In genomic region chr19:20848906-20849305, GRCm38 (mm10) we compare ENCODE assay signal across 13 mouse cellular contexts.
DNase-seq lines count a peak whose midpoint lies in the region; ATAC-seq and TF ChIP-seq lines count a peak whose summit lies in the region.
"Had no signal": no experiment of that assay in that cellular context is flagged by ENCODE, and none has a peak within 500 bp of the region (broad histone marks: within the 10 kb centered on the region; RNA-seq: fewer than 3 reads in every experiment).

No protein-coding gene starts in this region.

- H3K27ac ChIP-seq in gastrocnemius, adult 2 months, result no peak overlapping the region
- H3K27ac ChIP-seq in liver, postnatal 0 days (ENCODE audit: low read depth), result no peak overlapping the region
- no peak overlapping the region for H3K27ac ChIP-seq in liver, embryonic 12.5 days
- H3K27ac ChIP-seq: hindbrain, embryonic 12.5 days; liver, embryonic 15.5 days had no signal

- no peak for DNase-seq in gastrocnemius, adult 2 months
- DNase-seq in gastrocnemius, adult 8-10 months (ENCODE audit: low spot score in 2 of 2), result no peak
- DNase-seq in liver, postnatal 0 days, result no peak
- peak; percentile 14 for DNase-seq in Muller cell, postnatal 12 days (ENCODE audit: inconsistent ontology term)
- DNase-seq in naive thymus-derived CD4-positive, alpha-beta T cell, adult 2 months (ENCODE audit: low read depth), result peak; percentile 2
- no peak for DNase-seq in urinary bladder, postnatal 10 days (ENCODE audit: low spot score)
- no peak for DNase-seq in embryo, embryonic 11 days
- DNase-seq: cerebellum, postnatal 36 days; kidney, postnatal 25 days; thymus, adult 2 months had no signal

- no peak overlapping the region for H3K9ac ChIP-seq in liver, postnatal 0 days (replicated peaks)
- H3K9ac ChIP-seq in liver, embryonic 12.5 days, result no peak overlapping the region
- H3K9ac ChIP-seq: hindbrain, embryonic 12.5 days; liver, embryonic 15.5 days had no signal

- no peak for TF ChIP-seq EP300 in liver, postnatal 0 days (IDR thresholded peaks at IDR 0.05; ENCODE audit: low read depth)

- H3K4me3 ChIP-seq in gastrocnemius, adult 2 months, result no peak overlapping the region
- H3K4me3 ChIP-seq in liver, postnatal 0 days (ENCODE audit: low read depth, low read length), result no peak overlapping the region
- no peak overlapping the region for H3K4me3 ChIP-seq in liver, embryonic 12.5 days
- H3K4me3 ChIP-seq: hindbrain, embryonic 12.5 days; liver, embryonic 15.5 days had no signal

- WGBS in liver, postnatal 0 days (ENCODE audit: insufficient replicate concordance), result 50% methylated on average over 5 of the region's 5 CpGs
- WGBS in liver, embryonic 12.5 days (ENCODE audit: insufficient replicate concordance), result 40% methylated on average over 5 of the region's 5 CpGs

- no peaks in the 10 kb centered on the region for H3K27me3 ChIP-seq in liver, postnatal 0 days (ENCODE audit: insufficient read depth, low read length)
- H3K27me3 ChIP-seq in liver, embryonic 12.5 days (replicated peaks), result no peaks in the 10 kb centered on the region
- H3K27me3 ChIP-seq: hindbrain, embryonic 12.5 days; liver, embryonic 15.5 days had no signal

- TF ChIP-seq CTCF in gastrocnemius, adult 2 months (IDR thresholded peaks at IDR 0.05), result peak; percentile 47
- TF ChIP-seq CTCF in liver, postnatal 0 days (IDR thresholded peaks at IDR 0.05; ENCODE audit: low read depth), result peak; percentile 12; the same call in 1 of the 2 replicates

- intact Hi-C loops in gastrocnemius, adult 2 months (cut with DNase I), result loop anchor here (5.0 kb wide), 1 partner anchor 713 kb away; no protein-coding TSS in a partner anchor

- no peak for ATAC-seq in liver, postnatal 0 days
- no peak for ATAC-seq in liver, embryonic 12.5 days

- no peaks in the 10 kb centered on the region for H3K36me3 ChIP-seq in liver, postnatal 0 days (replicated peaks; ENCODE audit: insufficient read depth, low read length)
- no peaks in the 10 kb centered on the region for H3K36me3 ChIP-seq in liver, embryonic 12.5 days
- H3K36me3 ChIP-seq: hindbrain, embryonic 12.5 days; liver, embryonic 15.5 days had no signal

- no peaks in the 10 kb centered on the region for H3K9me3 ChIP-seq in liver, postnatal 0 days (ENCODE audit: low read length)
- H3K9me3 ChIP-seq in liver, embryonic 12.5 days (replicated peaks), result no peaks in the 10 kb centered on the region
- H3K9me3 ChIP-seq: hindbrain, embryonic 12.5 days; liver, embryonic 15.5 days had no signal

- no peak overlapping the region for H3K4me2 ChIP-seq in liver, postnatal 0 days (ENCODE audit: low read depth, low read length)
- H3K4me2 ChIP-seq in liver, embryonic 12.5 days, result no peak overlapping the region
- H3K4me2 ChIP-seq: hindbrain, embryonic 12.5 days; liver, embryonic 15.5 days had no signal

- H3K4me1 ChIP-seq in liver, postnatal 0 days (ENCODE audit: insufficient read depth), result no peaks in the 10 kb centered on the region
- H3K4me1 ChIP-seq in liver, embryonic 12.5 days, result no peaks in the 10 kb centered on the region
- H3K4me1 ChIP-seq: hindbrain, embryonic 12.5 days; liver, embryonic 15.5 days had no signal

Comparison
In these comparisons a context has a peak if more than half of its experiments do, and no peak if none do; other contexts are left out.
1. DNase-seq: peak in Muller cell, postnatal 12 days (single experiment) and naive thymus-derived CD4-positive, alpha-beta T cell, adult 2 months (single experiment); none in gastrocnemius, adult 2 months (single experiment), gastrocnemius, adult 8-10 months (0 of 2), liver, postnatal 0 days (single experiment), urinary bladder, postnatal 10 days (single experiment) and embryo, embryonic 11 days (single experiment).